Mouse (Mus musculus) C2C12 (cell line): ENCODE measurements at regions not wholly inside any gene's neighbourhood (a gene's known extent, or its start where the extent isn't known, plus 50 kb on each side); places are given as distances from the start of the nearest gene placed in this dataset.

Experiments used
- H3K27me3 ChIP-seq: one replicate; pipeline ENCODE4 v1.6.1; 2011; ENCODE audit not compliant: control insufficient read depth, insufficient read depth, insufficient read length
- H3K36me3 ChIP-seq: one replicate; pipeline ENCODE4 v1.6.1; 2011; ENCODE audit not compliant: control insufficient read depth, insufficient read depth
- H3K4me3 ChIP-seq: one replicate; pipeline ENCODE4 v1.5.1; 2011; ENCODE audit warnings: mild to moderate bottlenecking, control low read depth; ENCODE audit not compliant: poor library complexity, insufficient read depth, severe bottlenecking
- H3K79me2 ChIP-seq: one replicate; pipeline ENCODE4 v1.6.1; 2011; ENCODE audit not compliant: control insufficient read depth, insufficient read depth
- H3K79me3 ChIP-seq: one replicate; pipeline ENCODE4 v1.6.1; 2011; ENCODE audit warnings: low read depth, control low read depth
- H3ac ChIP-seq: one replicate; pipeline ENCODE3; 2011; ENCODE audit warnings: low read depth; ENCODE audit not compliant: control insufficient read depth, insufficient read length
- CEBPB ChIP-seq: IDR thresholded peaks from one replicate; pipeline ENCODE4 v1.6.1; 2011; ENCODE audit warnings: low read depth, mild to moderate bottlenecking, control low read depth, moderate library complexity
- CTCF ChIP-seq: IDR thresholded peaks from one replicate; pipeline ENCODE4 v1.5.1; 2011; ENCODE audit not compliant: control insufficient read depth, insufficient read depth, insufficient read length
- FOSL1 ChIP-seq: IDR thresholded peaks from one replicate; pipeline ENCODE4 v1.8.0; 2011; ENCODE audit warnings: mild to moderate bottlenecking, low read length; ENCODE audit not compliant: poor library complexity, insufficient read depth, severe bottlenecking
- MAX ChIP-seq: IDR thresholded peaks from one replicate; pipeline ENCODE4 v1.6.1; 2011; ENCODE audit warnings: mild to moderate bottlenecking, control low read depth
- MYOD1 ChIP-seq: IDR thresholded peaks from one replicate; pipeline ENCODE4 v1.6.1; 2011; ENCODE audit warnings: low read depth; ENCODE audit not compliant: control insufficient read depth, insufficient read length
- MYOG ChIP-seq: IDR thresholded peaks from one replicate; pipeline ENCODE4 v1.6.1; 2011; ENCODE audit not compliant: control insufficient read depth, insufficient read length; ENCODE audit errors: extremely low read depth
- USF1 ChIP-seq: IDR thresholded peaks from one replicate; pipeline ENCODE4 v1.6.1; 2011; ENCODE audit warnings: low read depth, mild to moderate bottlenecking, control low read depth, moderate library complexity

- no peaks in the 10 kb centered on the region for H3K79me2 ChIP-seq
- TF ChIP-seq FOSL1, result no peak
- no peak for TF ChIP-seq CTCF
- no peak for TF ChIP-seq MYOD1
- no peak for TF ChIP-seq CEBPB
- no peak for TF ChIP-seq MYOG
- TF ChIP-seq MAX, result no peak
- TF ChIP-seq USF1, result no peak
- H3ac ChIP-seq, result no peak overlapping the region
- H3K36me3 ChIP-seq, result no peaks in the 10 kb centered on the region
- H3K27me3 ChIP-seq, result no peaks in the 10 kb centered on the region
- no peak overlapping the region for H3K4me3 ChIP-seq
- H3K79me3 ChIP-seq, result no peaks in the 10 kb centered on the region
Measured at GRCm38 (mm10) chr6:66206197-66206925, 254.0 kb downstream of the 4930544G11Rik start.

- TF ChIP-seq MYOD1 (no peak), MAX (no peak), MYOG (no peak), USF1 (no peak), FOSL1 (no peak), CTCF (no peak), CEBPB (no peak)
- no peaks in the 10 kb centered on the region for H3K36me3 ChIP-seq
- H3ac ChIP-seq, result no peak overlapping the region
- H3K4me3 ChIP-seq, result no peak overlapping the region
- H3K79me2 ChIP-seq, result no peaks in the 10 kb centered on the region
- H3K79me3 ChIP-seq, result no peaks in the 10 kb centered on the region
- no peaks in the 10 kb centered on the region for H3K27me3 ChIP-seq
Measured at GRCm38 (mm10) chr6:66217543-66217942, 265.1 kb downstream of the 4930544G11Rik start.

GRCm38 (mm10) chr6:66224164-66224903 lies 271.9 kb downstream of the 4930544G11Rik start:
- no peak overlapping the region for H3ac ChIP-seq
- TF ChIP-seq CTCF (no peak), MYOD1 (no peak), MAX (no peak), USF1 (no peak), FOSL1 (no peak), MYOG (no peak), CEBPB (no peak)
- H3K36me3 ChIP-seq, result no peaks in the 10 kb centered on the region
- no peak overlapping the region for H3K4me3 ChIP-seq
- no peaks in the 10 kb centered on the region for H3K79me2 ChIP-seq
- H3K79me3 ChIP-seq, result no peaks in the 10 kb centered on the region
- H3K27me3 ChIP-seq, result no peaks in the 10 kb centered on the region

- Histone ChIP-seq H3K79me2 (no peaks in the 10 kb centered on the region), H3K27me3 (no peaks in the 10 kb centered on the region), H3K79me3 (no peaks in the 10 kb centered on the region), H3K36me3 (no peaks in the 10 kb centered on the region), H3K4me3 (no peak overlapping the region), H3ac (no peak overlapping the region)
- TF ChIP-seq MYOG (no peak), MYOD1 (no peak), MAX (no peak), FOSL1 (no peak), CEBPB (no peak), USF1 (no peak), CTCF (no peak)
Measured at GRCm38 (mm10) chr6:66236368-66236767, 284.0 kb downstream of the 4930544G11Rik start.

GRCm38 (mm10) chr6:66255378-66255777 lies 279.8 kb upstream of the Mad2l1 start:
- no peak overlapping the region for H3ac ChIP-seq
- H3K27me3 ChIP-seq, result no peaks in the 10 kb centered on the region
- TF ChIP-seq FOSL1 (no peak), MYOG (no peak), CEBPB (no peak), USF1 (no peak), MYOD1 (no peak), CTCF (no peak), MAX (no peak)
- no peaks in the 10 kb centered on the region for H3K79me2 ChIP-seq
- no peak overlapping the region for H3K4me3 ChIP-seq
- no peaks in the 10 kb centered on the region for H3K36me3 ChIP-seq
- H3K79me3 ChIP-seq, result no peaks in the 10 kb centered on the region
